Mouse (Mus musculus): ENCODE results near the gene Atp2a2. TPM values are rescaled to one million over a fixed set of nuclear protein-coding genes. Genes with fewer than 3 reads are reported as not detected.

Gene Atp2a2
- 26.1 and 27.3 TPM in 2 replicates for polyA plus RNA-seq (2015; fragmentation: Nextera tagmentation; extraction: Ambion mirVana)

DNA sequence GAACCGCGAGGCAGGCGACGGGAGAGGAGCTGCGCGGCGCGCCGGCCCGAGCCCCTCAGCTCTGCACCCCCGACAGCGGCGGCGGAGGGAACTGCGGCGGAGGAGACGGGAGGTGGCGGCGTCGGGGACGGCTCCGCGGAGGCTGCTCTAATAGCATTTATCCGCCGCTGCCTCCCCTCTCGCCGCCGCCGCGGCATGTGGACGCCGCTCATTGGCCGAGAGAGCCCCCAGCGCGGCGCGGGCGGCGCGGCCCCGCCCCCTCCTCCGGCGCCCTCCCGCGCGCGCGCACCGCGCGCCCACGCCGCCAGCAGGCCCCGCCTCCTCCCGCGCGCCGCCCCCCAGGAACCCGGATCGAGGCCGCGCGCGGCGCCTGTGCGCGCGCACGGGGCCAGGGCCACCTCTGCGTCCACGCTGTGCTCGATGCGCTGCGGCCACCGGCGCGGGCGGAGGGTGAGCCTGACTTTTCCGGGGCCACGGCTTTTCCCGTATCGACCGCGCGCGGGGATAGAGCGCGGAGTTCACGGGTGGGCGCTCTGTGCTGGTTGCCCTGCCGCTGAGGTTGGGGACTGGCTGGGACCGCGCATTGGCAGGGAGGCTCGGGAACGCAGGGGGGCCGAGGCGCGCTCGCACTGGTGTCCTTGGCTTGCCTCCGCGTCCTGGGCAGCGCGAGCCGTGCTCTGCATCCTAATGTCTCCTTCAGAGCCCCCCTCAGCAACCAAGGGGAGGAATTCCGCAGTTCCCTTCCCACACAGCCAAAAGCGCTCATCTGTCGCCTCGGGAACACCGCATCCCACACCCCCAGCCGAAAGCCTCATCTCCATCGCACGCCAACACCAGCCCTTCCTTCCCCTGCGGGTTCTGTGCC lies at the start of gene Atp2a2:
Gene Atp2a2 (minus strand): TSS at position 149 of the 865 bp plus-strand sequence.
- Histone ChIP-seq H3K4me1 (replicated peaks; ENCODE audit: control insufficient read depth, insufficient read depth, low read length) (0 out of 2 replicates have a peak, but pooled peaks cover 4% of the 10 kb centered on the region), H3K27ac (ENCODE audit: low read depth, low read length) (peak within 1 kb of the TSS; percentile 100), H3K4me3 (ENCODE audit: low read depth, low read length) (peak within 1 kb of the TSS; percentile 90), H3K9ac (ENCODE audit: low read depth, low read length) (peak within 1 kb of the TSS; percentile 97), H3K36me3 (ENCODE audit: control insufficient read depth, insufficient read depth) (peaks cover 4% of the 10 kb centered on the region; the same call in 1 of the 2 replicates), H3K4me2 (replicated peaks; ENCODE audit: low read depth) (peak within 1 kb of the TSS; percentile 82), H3K9me3 (ENCODE audit: control insufficient read depth) (no peaks in the 10 kb centered on the region), H3K27me3 (replicated peaks; ENCODE audit: control insufficient read depth, insufficient read depth, low read length) (no peaks in the 10 kb centered on the region)
- WGBS: under 1% methylated on average over 85 of the region's 113 CpGs
- peak; percentile 52 for TF ChIP-seq CTCF (IDR thresholded peaks at IDR 0.05; ENCODE audit: low read depth)
- ATAC-seq: peak; percentile 93

DNA sequence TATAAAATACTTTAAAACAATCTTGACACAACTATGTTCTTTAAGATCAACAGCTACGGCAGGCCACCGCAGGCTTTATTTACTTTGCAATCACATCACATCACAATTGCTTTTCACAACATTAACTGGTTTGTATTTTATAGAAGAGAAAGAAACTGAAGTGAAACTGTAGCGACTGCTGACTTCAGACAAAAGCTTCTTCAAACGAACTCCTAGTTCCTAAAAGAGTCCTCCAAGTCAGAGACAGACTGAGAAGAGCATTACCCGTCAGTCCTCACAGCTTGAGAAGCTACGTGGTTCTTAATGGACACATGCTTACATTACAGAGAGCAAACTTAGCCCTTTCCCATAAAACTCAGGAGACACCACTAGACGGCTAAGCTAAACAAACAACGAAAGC lies 48.4 kb upstream of the Atp2a2 start:
- peak overlapping the region; percentile 31; the same call in 1 of the 2 replicates for H3K9ac ChIP-seq (ENCODE audit: low read depth, low read length)
- 20% methylated on average over 8 of the region's 8 CpGs for WGBS
- no peaks in the 10 kb centered on the region for H3K9me3 ChIP-seq (ENCODE audit: control insufficient read depth)
- TF ChIP-seq CTCF (IDR thresholded peaks at IDR 0.05; ENCODE audit: low read depth): no peak
- H3K27me3 ChIP-seq (replicated peaks; ENCODE audit: control insufficient read depth, insufficient read depth, low read length): no peaks in the 10 kb centered on the region
- H3K4me2 ChIP-seq (replicated peaks; ENCODE audit: low read depth): peak overlapping the region; percentile 57
- H3K36me3 ChIP-seq (ENCODE audit: control insufficient read depth, insufficient read depth): no peaks in the 10 kb centered on the region
- ATAC-seq: no peak
- peak overlapping the region; percentile 46 for H3K27ac ChIP-seq (ENCODE audit: low read depth, low read length)
- H3K4me1 ChIP-seq (replicated peaks; ENCODE audit: control insufficient read depth, insufficient read depth, low read length): peaks cover 21% of the 10 kb centered on the region; the same call in 1 of the 2 replicates
- no peak overlapping the region; the same call in 1 of the 2 replicates for H3K4me3 ChIP-seq (ENCODE audit: low read depth, low read length)

DNA sequence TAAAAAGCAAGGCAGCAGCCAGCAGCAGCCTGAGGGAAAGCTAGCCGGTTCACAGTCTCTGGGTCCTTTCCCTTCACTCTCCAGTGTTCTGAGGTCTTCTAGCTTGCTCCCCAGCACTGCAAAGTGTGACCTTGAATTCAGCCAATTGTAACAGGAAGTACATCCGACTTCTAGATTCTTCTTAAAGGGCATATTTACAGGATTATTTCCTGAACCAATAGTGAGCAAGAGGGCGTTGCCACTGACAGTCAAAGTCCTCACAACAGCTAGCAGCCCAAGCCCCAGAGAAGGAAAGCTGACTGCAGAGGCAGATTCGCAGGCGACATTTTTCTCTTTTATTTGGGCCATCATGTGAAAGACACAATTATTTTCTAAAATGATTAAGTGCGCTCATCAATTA lies 46.6 kb upstream of the Atp2a2 start:
- H3K4me1 ChIP-seq (replicated peaks; ENCODE audit: control insufficient read depth, insufficient read depth, low read length): peaks cover 21% of the 10 kb centered on the region; the same call in 1 of the 2 replicates
- no peaks in the 10 kb centered on the region for H3K9me3 ChIP-seq (ENCODE audit: control insufficient read depth)
- H3K4me2 ChIP-seq (replicated peaks; ENCODE audit: low read depth): no peak overlapping the region; the same call in 1 of the 2 replicates
- H3K27ac ChIP-seq (ENCODE audit: low read depth, low read length): peak overlapping the region; percentile 78
- 25% methylated on average over 6 of the region's 6 CpGs for WGBS
- H3K9ac ChIP-seq (ENCODE audit: low read depth, low read length): 0 out of 2 replicates have a peak overlapping the region, but pooled peaks have one; percentile 3
- peak; percentile 88 for ATAC-seq
- no peaks in the 10 kb centered on the region for H3K36me3 ChIP-seq (ENCODE audit: control insufficient read depth, insufficient read depth)
- no peak for TF ChIP-seq CTCF (IDR thresholded peaks at IDR 0.05; ENCODE audit: low read depth)
- no peak overlapping the region for H3K4me3 ChIP-seq (ENCODE audit: low read depth, low read length)
- H3K27me3 ChIP-seq (replicated peaks; ENCODE audit: control insufficient read depth, insufficient read depth, low read length): no peaks in the 10 kb centered on the region

DNA sequence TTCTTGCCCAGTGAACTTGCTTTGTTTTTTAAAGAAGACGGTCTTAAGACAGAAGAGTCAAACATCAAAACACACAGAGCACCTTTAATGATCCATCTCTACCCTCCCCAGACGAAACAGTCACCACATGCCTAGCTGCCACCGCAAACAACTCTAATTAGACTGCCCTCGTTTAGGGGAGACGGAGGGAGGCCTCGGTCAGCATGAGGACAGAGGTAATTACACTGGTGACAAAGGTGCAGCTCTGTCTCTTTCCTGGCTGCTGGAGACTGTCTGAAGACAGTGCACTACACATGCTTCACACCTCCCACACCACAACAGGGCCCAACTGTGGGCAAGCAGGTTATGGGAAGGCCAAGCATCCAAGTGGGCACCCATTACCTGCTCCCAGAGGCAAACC lies 45.8 kb upstream of the Atp2a2 start:
- 54% methylated on average over 6 of the region's 6 CpGs for WGBS
- ATAC-seq: peak; percentile 28; the same call in 1 of the 2 replicates
- Histone ChIP-seq H3K27ac (ENCODE audit: low read depth, low read length) (peak overlapping the region; percentile 78; the same call in 1 of the 2 replicates), H3K36me3 (ENCODE audit: control insufficient read depth, insufficient read depth) (no peaks in the 10 kb centered on the region), H3K4me1 (replicated peaks; ENCODE audit: control insufficient read depth, insufficient read depth, low read length) (peaks cover 21% of the 10 kb centered on the region; the same call in 1 of the 2 replicates), H3K9me3 (ENCODE audit: control insufficient read depth) (no peaks in the 10 kb centered on the region), H3K4me2 (replicated peaks; ENCODE audit: low read depth) (no peak overlapping the region), H3K4me3 (ENCODE audit: low read depth, low read length) (no peak overlapping the region), H3K27me3 (replicated peaks; ENCODE audit: control insufficient read depth, insufficient read depth, low read length) (no peaks in the 10 kb centered on the region), H3K9ac (ENCODE audit: low read depth, low read length) (no peak overlapping the region)
- TF ChIP-seq CTCF (IDR thresholded peaks at IDR 0.05; ENCODE audit: low read depth): no peak

DNA sequence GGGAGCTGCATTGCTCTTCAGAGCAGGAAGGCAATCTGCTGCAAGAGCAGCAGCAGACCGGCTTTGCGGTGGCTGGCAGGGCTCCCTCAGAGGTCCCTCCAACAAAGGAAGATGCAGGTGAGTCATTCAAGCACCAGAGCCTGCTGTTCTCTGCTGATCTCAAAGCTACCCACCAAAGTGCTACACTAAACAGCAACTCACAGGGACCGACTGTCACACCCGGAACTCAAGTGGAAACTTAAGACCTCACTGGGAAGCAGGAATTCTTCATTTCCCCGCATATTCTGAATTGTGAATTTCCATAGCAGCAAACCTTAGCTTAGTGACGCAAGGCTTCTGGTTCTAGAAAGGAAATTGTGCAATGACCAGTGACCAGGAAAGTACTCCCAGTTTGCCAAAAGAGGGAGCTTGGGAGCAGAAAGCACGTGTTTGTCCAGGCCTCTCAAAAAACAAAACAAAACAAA lies 45.3 kb upstream of the Atp2a2 start:
- H3K27me3 ChIP-seq (replicated peaks; ENCODE audit: control insufficient read depth, insufficient read depth, low read length): no peaks in the 10 kb centered on the region
- ATAC-seq: no peak
- H3K27ac ChIP-seq (ENCODE audit: low read depth, low read length): no peak overlapping the region; the same call in 1 of the 2 replicates
- H3K4me2 ChIP-seq (replicated peaks; ENCODE audit: low read depth): no peak overlapping the region
- no peaks in the 10 kb centered on the region for H3K9me3 ChIP-seq (ENCODE audit: control insufficient read depth)
- H3K4me3 ChIP-seq (ENCODE audit: low read depth, low read length): no peak overlapping the region
- peaks cover 21% of the 10 kb centered on the region; the same call in 1 of the 2 replicates for H3K4me1 ChIP-seq (replicated peaks; ENCODE audit: control insufficient read depth, insufficient read depth, low read length)
- peak; percentile 79 for TF ChIP-seq CTCF (IDR thresholded peaks at IDR 0.05; ENCODE audit: low read depth)
- H3K36me3 ChIP-seq (ENCODE audit: control insufficient read depth, insufficient read depth): no peaks in the 10 kb centered on the region
- no peak overlapping the region for H3K9ac ChIP-seq (ENCODE audit: low read depth, low read length)
- 52% methylated on average over 7 of the region's 7 CpGs for WGBS

DNA sequence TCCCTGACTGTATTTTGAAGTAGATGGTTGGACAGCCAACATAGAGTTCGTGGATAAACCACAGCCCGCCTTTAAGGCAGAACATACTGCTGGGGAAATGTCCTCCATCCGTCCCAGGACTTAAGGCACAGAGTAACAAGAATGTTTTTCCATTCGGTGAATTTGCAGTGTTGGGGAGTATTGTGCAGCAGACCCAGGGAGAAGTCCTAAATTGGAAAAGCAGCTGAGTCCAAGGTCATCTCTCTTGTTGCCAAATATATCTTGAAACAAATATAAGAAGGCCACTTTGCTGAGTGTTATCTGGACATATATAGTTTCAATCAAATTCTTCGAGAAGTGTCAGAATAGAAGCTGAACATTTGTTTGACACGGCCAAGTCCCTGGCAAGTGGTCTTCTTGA lies 41.4 kb upstream of the Atp2a2 start:
- TF ChIP-seq CTCF (IDR thresholded peaks at IDR 0.05; ENCODE audit: low read depth): no peak
- Histone ChIP-seq H3K27me3 (replicated peaks; ENCODE audit: control insufficient read depth, insufficient read depth, low read length) (no peaks in the 10 kb centered on the region), H3K9me3 (ENCODE audit: control insufficient read depth) (no peaks in the 10 kb centered on the region), H3K27ac (ENCODE audit: low read depth, low read length) (no peak overlapping the region), H3K9ac (ENCODE audit: low read depth, low read length) (no peak overlapping the region), H3K4me1 (replicated peaks; ENCODE audit: control insufficient read depth, insufficient read depth, low read length) (peaks cover 10% of the 10 kb centered on the region; the same call in 1 of the 2 replicates), H3K36me3 (ENCODE audit: control insufficient read depth, insufficient read depth) (no peaks in the 10 kb centered on the region), H3K4me3 (ENCODE audit: low read depth, low read length) (no peak overlapping the region), H3K4me2 (replicated peaks; ENCODE audit: low read depth) (no peak overlapping the region)
- ATAC-seq: no peak
- WGBS: 85% methylated on average over 6 of the region's 6 CpGs
